Mouse (Mus musculus): ENCODE measurements around the gene Vps52. TPM values are rescaled to one million over a fixed set of nuclear protein-coding genes. Genes with fewer than 3 reads are reported as not detected.

The Vps52 gene
- total and polyA plus RNA-seq, 3 experiments = 38.1 to 47.8 (median 39.1) TPM

- Histone ChIP-seq H3K79me2 (replicated peaks; ENCODE audit: control insufficient read depth, insufficient read depth, low read length) (peaks cover 3% of the 10 kb centered on the region; the same call in 1 of the 2 replicates), H3K27me3 (ENCODE audit: control insufficient read depth, insufficient read depth, low read length) (no peaks in the 10 kb centered on the region), H3K27ac (no peak overlapping the region), H3K36me3 (ENCODE audit: control insufficient read depth, insufficient read depth, low read length) (no peaks in the 10 kb centered on the region; the same call in 1 of the 2 replicates), H3K4me3 (no peak overlapping the region), H3K4me1 (ENCODE audit: control insufficient read depth, insufficient read depth, low read length) (peaks cover 4% of the 10 kb centered on the region; the same call in 1 of the 2 replicates), H3K9ac (ENCODE audit: low read depth, low read length) (no peak overlapping the region)
- DNase-seq = no peak
- TF ChIP-seq EP300 (IDR thresholded peaks at IDR 0.05; ENCODE audit: insufficient read depth, low read depth, low read length) (no peak), POLR2A (IDR thresholded peaks at IDR 0.05; ENCODE audit: insufficient read depth, low read depth, low read length) (no peak), CTCF (IDR thresholded peaks at IDR 0.05) (peak; percentile 51)
- intact Hi-C loops (cut with DNase I) = loop anchor here (10.0 kb wide), 1 partner anchor 670 kb away; the partner anchor contains the start of genes Ager and Pbx2
- 91% methylated on average over 10 of the region's 10 CpGs for WGBS
Measured at GRCm38 (mm10) chr17:33924577-33925283, 30.9 kb upstream of the Vps52 start.

- Histone ChIP-seq H3K27me3 (ENCODE audit: control insufficient read depth, insufficient read depth, low read length) (no peaks in the 10 kb centered on the region), H3K36me3 (ENCODE audit: control insufficient read depth, insufficient read depth, low read length) (no peaks in the 10 kb centered on the region; the same call in 1 of the 2 replicates), H3K9ac (ENCODE audit: low read depth, low read length) (no peak overlapping the region), H3K79me2 (replicated peaks; ENCODE audit: control insufficient read depth, insufficient read depth, low read length) (peaks cover 3% of the 10 kb centered on the region; the same call in 1 of the 2 replicates), H3K4me3 (no peak overlapping the region), H3K4me1 (ENCODE audit: control insufficient read depth, insufficient read depth, low read length) (peaks cover 4% of the 10 kb centered on the region; the same call in 1 of the 2 replicates), H3K27ac (no peak overlapping the region)
- intact Hi-C loops (cut with DNase I) = loop anchor here (10.0 kb wide), 1 partner anchor 669 kb away; the partner anchor contains the start of genes Ager and Pbx2
- TF ChIP-seq CTCF (IDR thresholded peaks at IDR 0.05) (0 out of 2 replicates have a peak, but pooled peaks have one; percentile 10), EP300 (IDR thresholded peaks at IDR 0.05; ENCODE audit: insufficient read depth, low read depth, low read length) (no peak)
- DNase-seq = no peak
- WGBS = 84% methylated on average over 21 of the region's 21 CpGs
Measured at GRCm38 (mm10) chr17:33925406-33926116, 30.1 kb upstream of the Vps52 start.

- no peak for TF ChIP-seq POLR2A (IDR thresholded peaks at IDR 0.05; ENCODE audit: insufficient read depth, low read depth, low read length)
- peak; percentile 50 for TF ChIP-seq CTCF (IDR thresholded peaks at IDR 0.05)
- no peak for TF ChIP-seq EP300 (IDR thresholded peaks at IDR 0.05; ENCODE audit: insufficient read depth, low read depth, low read length)
- DNase-seq = no peak
- Histone ChIP-seq H3K79me2 (replicated peaks; ENCODE audit: control insufficient read depth, insufficient read depth, low read length) (peaks cover 3% of the 10 kb centered on the region; the same call in 1 of the 2 replicates), H3K36me3 (ENCODE audit: control insufficient read depth, insufficient read depth, low read length) (no peaks in the 10 kb centered on the region; the same call in 1 of the 2 replicates), H3K4me3 (no peak overlapping the region), H3K27ac (no peak overlapping the region), H3K4me1 (ENCODE audit: control insufficient read depth, insufficient read depth, low read length) (peaks cover 4% of the 10 kb centered on the region; the same call in 1 of the 2 replicates), H3K27me3 (ENCODE audit: control insufficient read depth, insufficient read depth, low read length) (no peaks in the 10 kb centered on the region), H3K9ac (ENCODE audit: low read depth, low read length) (no peak overlapping the region)
- WGBS = 76% methylated on average over 17 of the region's 17 CpGs
- intact Hi-C loops (cut with DNase I) = loop anchor here (10.0 kb wide), 1 partner anchor 668 kb away; the partner anchor contains the start of genes Ager and Pbx2
Measured at GRCm38 (mm10) chr17:33926207-33926932, 29.2 kb upstream of the Vps52 start.

- intact Hi-C loops (cut with DNase I) = loop anchor here (10.0 kb wide), 1 partner anchor 666 kb away; the partner anchor contains the start of genes Ager and Pbx2
- peaks cover 3% of the 10 kb centered on the region; the same call in 1 of the 2 replicates for H3K79me2 ChIP-seq (replicated peaks; ENCODE audit: control insufficient read depth, insufficient read depth, low read length)
- H3K36me3 ChIP-seq (ENCODE audit: control insufficient read depth, insufficient read depth, low read length) = no peaks in the 10 kb centered on the region; the same call in 1 of the 2 replicates
- H3K9ac ChIP-seq (ENCODE audit: low read depth, low read length) = peak overlapping the region; percentile 82; the same call in 1 of the 2 replicates
- H3K4me1 ChIP-seq (ENCODE audit: control insufficient read depth, insufficient read depth, low read length) = peaks cover 4% of the 10 kb centered on the region; the same call in 1 of the 2 replicates
- H3K27me3 ChIP-seq (ENCODE audit: control insufficient read depth, insufficient read depth, low read length) = no peaks in the 10 kb centered on the region
- H3K4me3 ChIP-seq = peak overlapping the region; percentile 75
- 50% methylated on average over 21 of the region's 21 CpGs for WGBS
- no peak for DNase-seq
- H3K27ac ChIP-seq = peak overlapping the region; percentile 99
- TF ChIP-seq POLR2A (IDR thresholded peaks at IDR 0.05; ENCODE audit: insufficient read depth, low read depth, low read length) (no peak), CTCF (IDR thresholded peaks at IDR 0.05) (no peak), EP300 (IDR thresholded peaks at IDR 0.05; ENCODE audit: insufficient read depth, low read depth, low read length) (no peak)
Measured at GRCm38 (mm10) chr17:33928251-33928947, 27.2 kb upstream of the Vps52 start.

Data from heart, adult 2 months (tissue).